Mouse (Mus musculus): ENCODE data around the gene Stat4.

Gene Stat4

GRCm38 (mm10) chr1:52034816-52035752 lies 48.1 kb downstream of the Stat4 start:
- 80% methylated on average over 12 of the region's 12 CpGs for WGBS

DNA sequence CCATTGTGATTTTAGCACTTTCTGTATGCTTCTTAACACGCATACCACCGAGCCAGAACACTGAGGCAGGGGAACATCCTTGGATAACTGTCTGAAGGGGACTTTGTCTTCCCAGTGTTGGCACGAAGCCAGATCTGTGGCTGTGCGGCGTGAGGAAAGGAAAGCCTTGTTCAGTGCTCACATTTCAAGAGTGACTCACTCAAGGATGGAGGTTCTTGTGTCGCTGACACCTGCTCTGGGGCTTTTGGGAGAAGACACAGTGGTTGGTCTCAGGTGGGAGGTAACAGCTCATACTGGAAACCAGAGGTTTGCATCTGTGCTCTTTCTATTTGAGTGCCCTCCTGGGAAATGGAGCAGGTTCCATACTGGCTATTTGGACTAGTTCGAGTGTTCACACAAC lies 52.2 kb downstream of the Stat4 start:
- WGBS: 49% methylated on average over 7 of the region's 7 CpGs

- WGBS: 86% methylated on average over 9 of the region's 9 CpGs
These were observed 52.7 kb downstream of the Stat4 start for GRCm38 (mm10) chr1:52039626-52040025.

GRCm38 (mm10) chr1:52040366-52041061 lies 53.6 kb downstream of the Stat4 start:
- WGBS: 74% methylated on average over 11 of the region's 11 CpGs

DNA sequence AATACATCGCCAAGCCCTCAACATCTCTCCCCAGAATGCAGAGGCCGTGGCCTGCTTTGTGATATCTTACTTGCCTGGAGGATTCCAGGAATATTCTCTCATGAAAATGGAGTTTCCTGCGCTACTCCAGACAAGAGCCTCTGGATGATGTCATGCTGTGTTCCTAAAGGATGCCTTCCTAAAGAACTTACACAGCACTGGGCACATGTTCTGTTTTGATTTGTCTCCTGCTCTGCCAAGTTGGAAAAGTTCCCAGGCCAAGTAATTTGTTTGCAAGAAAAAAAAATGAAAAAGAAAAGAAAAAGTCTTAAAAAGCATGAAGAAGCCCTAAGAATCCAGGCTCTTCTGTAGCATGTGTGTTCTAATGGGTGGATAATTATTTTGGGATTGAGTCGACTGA lies 56.2 kb downstream of the Stat4 start:
- 49% methylated on average over 4 of the region's 4 CpGs for WGBS

DNA sequence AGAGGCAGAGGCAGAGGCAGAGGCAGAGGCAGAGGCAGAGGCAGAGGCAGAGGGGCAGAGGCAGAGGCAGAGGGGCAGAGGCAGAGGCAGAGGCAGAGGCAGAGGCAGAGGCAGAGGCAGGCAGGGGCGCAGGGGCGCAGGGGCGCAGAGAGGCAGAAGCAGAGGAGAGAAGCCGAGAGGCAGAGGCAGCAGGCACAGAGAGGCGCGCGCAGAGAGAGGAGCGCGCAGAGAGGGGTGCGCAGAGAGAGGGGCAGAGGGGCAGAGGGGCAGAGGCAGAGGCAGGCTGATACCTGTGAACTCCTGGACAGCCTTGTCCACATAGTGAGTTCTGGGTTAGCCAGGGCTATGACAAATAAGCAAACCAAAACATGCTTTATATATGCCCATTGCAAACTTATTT lies 59.9 kb downstream of the Stat4 start:
- 96% methylated on average over 10 of the region's 10 CpGs for WGBS

DNA sequence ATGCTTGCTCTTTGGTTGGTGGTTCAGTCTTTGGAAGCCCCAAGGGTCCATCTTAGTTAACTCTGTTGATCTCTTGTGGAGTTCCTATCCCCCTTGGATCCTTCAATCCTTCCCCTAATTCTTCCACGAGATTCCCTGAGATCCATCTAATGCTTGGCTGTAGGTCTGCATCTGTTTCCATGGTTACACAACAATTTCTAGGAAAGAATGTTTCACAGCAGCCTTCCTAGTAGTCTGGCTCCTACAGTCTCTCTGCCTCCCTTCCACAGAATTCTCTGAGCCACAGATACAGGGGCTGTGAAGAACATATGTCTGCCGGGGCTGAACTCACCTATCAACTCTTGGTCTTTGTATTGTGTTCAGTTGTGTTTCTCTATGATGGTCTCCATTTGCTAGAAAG lies 61.8 kb downstream of the Stat4 start:
- 23% methylated on average over 2 of the region's 2 CpGs for WGBS

GRCm38 (mm10) chr1:52049827-52050226 lies 62.9 kb downstream of the Stat4 start:
- 95% methylated on average over 3 of the region's 3 CpGs for WGBS

DNA sequence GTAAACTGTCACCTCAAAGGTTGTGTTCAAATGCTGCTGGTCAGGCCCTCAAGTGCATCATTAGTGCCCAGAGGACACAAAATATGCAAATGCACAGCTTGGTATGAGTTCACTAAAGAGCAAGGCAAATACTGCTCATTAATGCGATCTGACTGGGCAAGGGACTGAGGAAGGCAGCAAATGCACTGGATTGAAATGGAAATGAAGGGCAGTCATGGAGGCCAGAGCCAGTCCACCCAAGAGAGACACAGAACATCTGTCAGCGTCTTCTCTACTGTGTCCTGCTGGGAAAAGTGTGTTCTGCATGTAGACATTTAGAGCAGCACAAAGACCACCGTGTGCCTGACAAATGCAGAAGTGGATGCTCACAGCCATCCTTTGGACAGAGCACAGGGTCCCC lies 64.6 kb downstream of the Stat4 start:
- 57% methylated on average over 3 of the region's 3 CpGs for WGBS

GRCm38 (mm10) chr1:52052910-52053309 lies 66.0 kb downstream of the Stat4 start:
- WGBS: 95% methylated on average over 9 of the region's 9 CpGs

DNA sequence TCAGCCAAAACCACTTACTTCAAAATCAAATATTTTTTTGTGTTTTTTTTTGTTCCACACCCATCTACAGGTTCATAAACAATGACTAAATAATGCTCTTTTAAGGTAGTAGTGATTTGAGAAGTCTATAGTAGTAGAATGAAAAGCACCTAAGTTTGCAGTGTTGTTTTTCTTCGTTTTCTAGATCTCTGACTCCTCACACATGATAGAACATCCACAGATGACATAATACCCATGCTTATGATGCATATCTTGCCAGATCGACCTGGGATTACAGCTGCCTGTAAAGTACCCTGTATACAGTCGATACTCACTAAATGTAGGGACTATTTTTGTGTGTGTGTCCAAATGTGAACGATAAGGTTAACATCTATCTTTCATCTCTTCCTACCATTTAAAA lies 69.0 kb downstream of the Stat4 start:
- WGBS: 84% methylated on average over 4 of the region's 4 CpGs

GRCm38 (mm10) chr1:52057153-52057552 lies 70.2 kb downstream of the Stat4 start:
- WGBS: 73% methylated on average over 5 of the region's 5 CpGs

DNA sequence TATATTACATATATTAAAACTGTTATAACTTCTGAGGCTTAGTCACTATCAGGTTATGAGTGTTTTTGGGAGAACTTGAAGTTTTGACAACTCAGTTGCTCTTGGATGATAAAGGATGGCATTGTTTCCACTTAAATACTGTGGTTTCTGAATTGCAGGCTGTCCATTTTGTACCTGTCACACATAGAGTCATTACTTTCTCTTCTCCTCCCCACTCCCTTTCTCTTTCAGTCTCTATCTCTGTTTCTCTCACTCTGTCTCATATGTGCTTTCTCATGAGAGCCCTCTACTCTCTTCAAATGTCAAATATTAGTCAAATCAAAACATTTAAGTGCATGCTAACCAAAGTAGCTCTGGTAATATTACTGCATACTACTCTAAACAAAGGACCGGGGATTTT lies 79.3 kb downstream of the Stat4 start:
- WGBS: 95% methylated on average over 1 of the region's 1 CpGs

DNA sequence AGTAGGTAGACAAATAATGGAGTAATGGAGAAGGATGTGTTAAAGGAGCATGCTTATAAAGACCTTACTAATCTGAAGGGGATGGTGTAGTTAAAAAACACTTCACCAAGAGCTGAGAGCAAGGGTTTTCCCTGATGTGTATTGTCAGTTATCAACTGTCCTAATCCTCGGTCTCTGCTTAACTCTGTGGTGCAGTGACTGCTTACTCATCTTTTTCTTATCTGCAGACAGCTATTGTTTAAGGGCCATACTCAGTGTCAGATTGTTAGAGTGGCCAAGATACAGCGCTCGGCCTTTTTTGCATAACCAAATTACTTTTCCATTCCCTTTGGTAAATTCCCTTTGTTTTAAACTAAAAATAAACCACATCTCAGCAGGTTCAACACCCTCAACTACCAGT lies 79.7 kb downstream of the Stat4 start:
- WGBS: 88% methylated on average over 3 of the region's 3 CpGs

DNA sequence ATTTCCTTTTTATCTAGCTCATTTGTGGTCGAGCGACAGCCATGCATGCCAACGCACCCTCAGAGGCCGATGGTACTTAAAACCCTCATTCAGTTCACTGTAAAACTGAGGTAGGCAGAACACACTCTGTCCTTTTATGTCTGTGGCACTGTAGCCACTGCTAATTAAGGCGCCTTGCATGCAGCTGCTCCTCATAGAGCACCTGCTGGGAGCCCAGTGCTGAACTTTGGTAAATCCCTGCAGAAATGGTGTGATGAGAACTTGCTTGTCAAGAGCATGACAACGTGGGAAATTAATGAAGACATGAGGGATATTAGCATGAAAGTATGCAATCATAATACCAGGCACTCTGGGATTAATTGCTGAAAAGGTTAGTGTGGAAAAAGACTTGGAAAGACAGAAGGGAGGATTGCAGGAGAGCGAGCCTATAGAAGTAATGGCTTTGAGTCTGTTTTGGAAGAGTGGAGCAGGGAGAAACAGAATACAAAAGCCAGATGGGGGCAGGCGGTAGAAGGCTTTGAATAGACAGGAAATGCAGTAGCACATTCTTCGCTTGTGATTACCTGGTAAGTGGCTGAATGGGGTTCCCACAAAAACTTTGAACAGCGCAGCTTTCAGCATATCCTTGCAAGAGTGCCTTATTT lies 92.9 kb downstream of the Stat4 start:
- 51% methylated on average over 10 of the region's 10 CpGs for WGBS

DNA sequence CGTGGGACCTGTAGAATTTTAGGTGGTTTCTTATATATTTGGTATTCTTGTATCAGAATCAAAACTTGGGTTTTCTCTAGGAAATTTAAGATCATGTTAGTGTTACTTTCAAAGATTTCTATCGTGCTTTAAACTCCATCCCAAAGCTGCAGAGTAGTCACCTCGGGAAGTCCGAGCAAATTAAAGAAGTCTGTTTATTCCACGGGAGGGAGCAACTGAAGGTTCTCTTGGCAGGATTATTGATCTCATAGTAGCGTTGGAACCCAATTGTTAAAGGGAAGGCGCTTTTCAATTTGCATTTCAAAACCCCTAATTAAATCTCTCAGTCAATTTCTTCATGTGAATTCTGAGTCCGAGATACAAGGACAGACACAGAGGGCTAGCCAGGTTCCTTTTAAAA lies 93.4 kb downstream of the Stat4 start:
- 45% methylated on average over 8 of the region's 8 CpGs for WGBS

GRCm38 (mm10) chr1:52086236-52086635 lies 99.3 kb downstream of the Stat4 start:
- WGBS: 21% methylated on average over 4 of the region's 4 CpGs

- 91% methylated on average over 1 of the region's 1 CpGs for WGBS
These were observed 100.2 kb downstream of the Stat4 start for GRCm38 (mm10) chr1:52087128-52087527.

DNA sequence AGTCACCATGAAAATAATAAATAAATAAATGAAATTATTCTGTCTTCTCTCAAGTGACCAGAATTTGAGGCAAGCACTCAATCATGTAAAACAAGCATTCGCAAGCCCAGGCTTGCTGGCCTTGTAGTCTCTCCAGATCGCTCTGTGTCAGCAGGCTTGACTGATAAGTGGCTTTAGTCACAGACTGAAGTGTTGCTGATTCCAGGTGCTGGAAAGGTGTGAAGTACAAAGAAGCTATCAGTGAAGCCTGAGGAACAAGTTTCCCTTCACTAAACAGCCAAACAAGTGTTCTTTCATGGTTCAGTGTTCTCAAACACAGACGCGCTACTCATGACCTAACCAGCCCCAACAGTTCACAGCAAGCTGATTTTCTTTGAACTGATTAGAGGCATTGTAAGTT lies 101.7 kb downstream of the Stat4 start:
- 84% methylated on average over 4 of the region's 4 CpGs for WGBS

DNA sequence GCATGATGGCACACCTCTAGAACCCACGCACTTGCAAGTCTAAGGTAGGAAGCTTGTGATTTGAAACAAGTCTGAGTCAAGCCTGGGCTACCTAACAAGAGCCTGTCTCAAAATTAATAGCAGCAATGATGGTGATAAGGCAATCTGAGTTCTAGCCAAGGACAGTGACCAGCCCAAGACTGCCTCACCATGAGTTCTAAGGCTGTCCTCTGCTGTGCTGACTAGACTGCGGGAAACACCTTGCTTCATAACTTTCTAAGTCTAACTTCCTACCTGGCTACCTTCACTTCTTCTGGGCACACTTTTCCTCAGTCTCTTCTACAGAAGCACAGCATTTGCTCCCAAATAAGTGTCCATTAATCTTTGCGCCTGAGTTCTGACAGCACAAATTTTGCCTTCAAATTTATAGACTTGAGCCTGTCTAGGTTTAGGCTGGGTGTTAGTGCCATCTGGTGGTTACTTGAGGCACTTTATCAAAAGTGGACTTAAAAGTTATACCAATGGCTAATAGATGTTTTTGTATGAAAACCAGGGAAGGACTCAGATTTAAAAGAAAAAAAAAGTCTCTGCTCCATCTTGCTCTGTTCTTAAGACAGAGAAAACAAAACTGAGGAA lies 111.8 kb downstream of the Stat4 start:
- 71% methylated on average over 3 of the region's 3 CpGs for WGBS

GRCm38 (mm10) chr1:52100496-52100895 lies 113.5 kb downstream of the Stat4 start:
- whole genome bisulfite sequencing: 73% methylated on average over 6 of the region's 6 CpGs

GRCm38 (mm10) chr1:52102795-52103194 lies 115.8 kb downstream of the Stat4 start:
- WGBS: 87% methylated on average over 8 of the region's 8 CpGs
